Mouse (Mus musculus) neural tube, embryonic 10.5 days (tissue): ENCODE data around the gene Cdh15.

Source experiments
- DNase-seq: peaks from one replicate; pipeline ENCODE4 v3.0.0-alpha.2; 2017; ENCODE audit warnings: low spot score; ENCODE audit errors: extremely low spot score

Cdh15 gene

GRCm38 (mm10) chr8:122847829-122848561 is at the start of gene Cdh15:
Gene Cdh15 (plus strand): TSS chr8:122847966.
- peak; percentile 58 for DNase-seq

- DNase-seq: no peak
Measured at GRCm38 (mm10) chr8:122803906-122804761, 43.6 kb upstream of the Cdh15 start.

- DNase-seq: no peak
Measured at GRCm38 (mm10) chr8:122805349-122805748, 42.4 kb upstream of the Cdh15 start.

DNA sequence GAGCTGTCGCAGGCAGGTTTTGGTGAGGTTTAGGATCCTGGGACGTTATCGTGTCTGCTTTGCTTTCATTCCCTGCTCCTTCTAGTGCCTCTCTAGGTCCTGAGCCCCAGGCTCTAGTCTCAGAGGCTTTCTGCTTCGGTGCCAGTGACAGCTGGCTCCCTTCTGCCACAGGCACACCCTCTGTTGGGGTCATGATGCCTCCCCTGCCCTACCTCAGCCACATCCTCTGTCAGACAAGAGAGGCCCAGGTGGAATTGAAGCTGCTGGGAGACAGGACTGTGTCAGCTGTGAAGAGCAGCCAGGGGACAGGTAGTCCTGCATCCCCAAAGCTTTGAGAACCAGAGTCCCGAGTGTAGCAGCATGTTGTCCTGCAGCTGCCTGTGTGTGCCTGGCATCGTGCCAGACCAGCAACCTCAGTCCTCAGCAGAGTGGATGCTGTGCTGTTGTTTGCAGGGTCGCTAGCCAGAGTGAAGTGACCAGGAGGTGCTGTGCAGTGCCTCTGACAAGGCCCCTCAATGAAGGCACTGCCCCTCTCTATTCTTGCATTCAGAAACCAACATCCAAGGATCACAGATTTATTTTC is 40.7 kb upstream of the Cdh15 start:
- no peak for DNase-seq

DNA sequence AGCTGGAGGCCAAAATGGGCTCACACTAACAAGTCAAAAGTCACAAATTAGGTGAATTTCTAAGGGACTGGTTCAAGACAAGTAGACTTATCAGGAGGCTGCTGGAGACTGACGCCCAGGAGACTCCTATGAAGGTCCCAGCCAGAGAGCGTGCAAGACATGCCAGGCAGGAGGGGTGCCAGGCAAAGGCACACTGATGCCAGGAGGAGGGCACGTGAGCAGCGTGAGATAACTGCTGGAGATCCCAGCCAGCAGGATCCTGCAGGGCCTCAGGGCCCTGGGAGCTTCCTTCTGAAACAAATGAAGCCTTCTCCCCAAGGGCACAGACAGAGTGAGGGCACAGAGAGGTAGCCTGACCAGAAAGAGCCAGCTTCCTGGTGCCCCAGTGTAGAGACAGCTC is 39.9 kb upstream of the Cdh15 start:
- no peak for DNase-seq

- no peak for DNase-seq
Measured at GRCm38 (mm10) chr8:122810376-122810775, 37.4 kb upstream of the Cdh15 start.

DNA sequence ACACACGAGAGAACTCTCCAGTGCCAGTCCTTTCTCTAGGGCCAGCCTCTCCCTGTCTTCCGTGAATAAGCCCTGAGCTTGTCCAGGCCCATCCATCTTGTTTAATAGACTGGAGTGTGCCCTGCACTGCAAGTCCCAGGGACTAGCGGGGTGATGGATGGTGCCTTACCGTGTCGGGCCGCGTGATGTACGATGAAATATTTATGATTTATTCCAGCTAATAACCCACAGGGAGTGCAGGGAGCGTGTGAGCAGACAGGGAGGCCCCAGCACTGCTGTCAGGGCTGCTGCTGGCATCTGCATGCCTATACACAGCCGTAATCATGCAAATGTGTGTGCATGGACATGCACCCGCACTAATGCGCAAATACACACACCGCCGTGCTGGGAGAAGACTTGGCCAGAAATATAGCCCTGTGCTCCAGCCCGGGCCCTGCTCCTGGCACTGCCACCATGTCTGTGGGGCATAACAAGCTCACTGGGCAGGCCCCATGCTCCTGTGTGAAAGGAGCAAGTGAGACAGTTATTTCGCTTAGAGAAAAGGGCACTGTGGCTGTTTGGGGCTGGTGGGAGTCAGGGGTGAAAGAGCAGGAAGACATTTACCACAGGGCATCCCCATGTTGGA is 35.8 kb upstream of the Cdh15 start:
- no peak for DNase-seq

GRCm38 (mm10) chr8:122812610-122813250 is 35.0 kb upstream of the Cdh15 start:
- no peak for DNase-seq

DNA sequence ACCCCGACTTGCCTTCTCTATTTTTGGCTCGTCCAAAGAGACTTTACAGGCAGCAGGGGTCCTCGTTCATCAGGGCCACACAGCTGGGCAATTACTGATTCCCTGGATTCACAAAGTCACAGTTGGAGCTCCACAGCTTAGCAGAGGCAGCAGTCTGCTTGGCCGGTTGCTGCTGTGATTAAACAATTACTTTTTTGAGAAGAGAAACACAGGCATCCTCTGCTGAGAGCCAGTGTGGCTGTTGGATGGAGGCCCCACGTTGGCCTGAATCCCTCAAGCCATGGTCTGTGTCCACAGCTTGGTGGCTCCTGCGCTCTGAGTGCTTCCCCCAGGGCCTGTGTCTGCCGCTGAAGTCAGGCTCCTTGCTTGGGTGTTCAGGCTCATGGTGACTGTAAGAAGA is 33.2 kb upstream of the Cdh15 start:
- DNase-seq: no peak

DNA sequence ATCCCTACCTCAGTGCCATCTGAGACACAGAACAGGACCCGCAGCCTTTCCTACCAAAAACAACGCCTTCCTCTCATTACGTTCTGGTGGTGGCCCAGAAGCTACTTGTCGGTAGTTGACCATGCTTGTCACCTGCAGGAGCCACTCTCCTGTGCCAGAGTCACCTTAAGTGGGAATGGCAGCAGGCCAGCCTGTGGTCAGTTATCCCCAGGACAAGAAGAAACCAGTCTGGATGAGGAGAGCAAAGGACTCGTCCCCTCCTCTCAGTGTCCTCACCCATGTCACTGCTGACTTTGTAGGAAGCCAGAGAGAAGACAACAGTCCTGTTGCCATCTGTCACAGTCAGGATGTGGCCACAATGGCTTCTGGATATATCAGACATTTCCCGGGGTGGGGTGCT is 30.8 kb upstream of the Cdh15 start:
- DNase-seq: no peak

- no peak for DNase-seq
Measured at GRCm38 (mm10) chr8:122817724-122818496, 29.9 kb upstream of the Cdh15 start.

GRCm38 (mm10) chr8:122819776-122820175 is 28.0 kb upstream of the Cdh15 start:
- DNase-seq: no peak

GRCm38 (mm10) chr8:122824571-122824970 is 23.2 kb upstream of the Cdh15 start:
- no peak for DNase-seq

- DNase-seq: no peak
Measured at GRCm38 (mm10) chr8:122824986-122825385, 22.8 kb upstream of the Cdh15 start.

DNA sequence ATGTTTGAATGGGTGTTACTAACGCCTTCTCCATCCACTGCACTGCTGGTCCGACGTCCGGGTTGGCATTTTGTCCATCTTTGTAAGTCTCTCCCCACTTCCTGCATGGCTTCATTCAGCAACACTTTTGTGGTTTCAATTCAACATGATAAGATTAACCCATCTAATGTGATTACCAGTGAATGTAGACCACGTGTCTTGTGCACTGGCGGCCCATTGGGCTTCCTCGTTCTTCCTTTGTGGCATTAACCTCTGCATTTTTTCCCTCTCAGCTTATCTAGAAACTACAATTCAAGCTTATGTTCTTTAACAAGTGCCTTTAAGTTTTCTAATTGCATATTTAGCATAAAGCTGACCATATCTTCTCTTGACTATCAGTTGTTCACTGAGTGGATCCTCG is 22.4 kb upstream of the Cdh15 start:
- DNase-seq: no peak

- DNase-seq: no peak
Measured at GRCm38 (mm10) chr8:122829396-122829795, 18.4 kb upstream of the Cdh15 start.

GRCm38 (mm10) chr8:122830349-122831061 is 17.3 kb upstream of the Cdh15 start:
- peak; percentile 96 for DNase-seq

- no peak for DNase-seq
Measured at GRCm38 (mm10) chr8:122834416-122834815, 13.3 kb upstream of the Cdh15 start.

DNA sequence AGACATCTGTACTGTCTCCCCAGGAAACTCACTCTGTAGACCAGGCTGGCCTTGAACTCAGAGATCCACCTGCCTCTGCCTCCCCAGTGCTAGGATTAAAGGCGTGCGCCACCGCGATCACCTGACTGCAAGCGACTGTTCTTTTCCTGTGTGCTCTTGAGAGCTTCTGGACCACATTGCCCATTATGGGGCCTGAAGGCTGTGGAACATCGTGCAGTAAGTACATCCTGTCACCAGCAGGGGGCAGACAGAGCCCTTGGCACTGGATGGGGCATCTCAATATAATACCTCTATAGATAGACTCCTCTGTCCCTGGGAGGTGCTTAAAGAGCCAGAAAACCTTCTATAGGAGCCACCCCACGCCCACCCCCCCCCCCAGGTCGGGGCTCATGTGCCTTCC is 12.8 kb upstream of the Cdh15 start:
- peak; percentile 78 for DNase-seq

DNA sequence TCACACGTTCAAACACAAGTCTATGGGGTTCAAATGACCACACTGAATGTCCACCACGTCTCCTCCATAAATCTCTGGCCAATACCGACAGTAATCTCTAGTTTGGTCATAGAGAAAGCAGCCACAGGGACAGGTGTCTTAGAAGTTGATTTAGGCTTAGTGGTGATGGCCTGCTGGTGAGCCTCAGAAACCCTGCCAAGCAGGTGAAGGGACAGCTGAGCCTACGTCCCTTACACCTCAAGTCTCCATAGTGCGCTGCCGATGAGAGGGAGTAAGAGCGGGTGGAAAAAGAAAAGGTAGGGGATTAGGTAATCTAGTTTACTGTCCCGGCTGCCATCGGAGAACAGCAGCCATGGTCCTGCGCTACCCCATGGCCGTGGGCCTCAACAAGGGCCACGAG is 11.6 kb upstream of the Cdh15 start:
- DNase-seq: no peak
